Mouse (Mus musculus) neural tube, embryonic 13.5 days (tissue): ENCODE results near the gene Nyap2. TPM values are rescaled to one million over a fixed set of nuclear protein-coding genes. Genes with fewer than 3 reads are reported as not detected.
"Not testable (repeated sequence)": the region's sequence is repeated elsewhere in the genome, so short reads cannot be mapped to it uniquely, and the experiment has no call there.

Source experiments
- ATAC-seq: fragments of 200-750 bp; cut with Nextera tagmentation; 2 replicates; pipeline ENCODE4 v1.8.0; 2017; ENCODE audit warnings: low read depth, mild to moderate bottlenecking, moderate TSS enrichment, moderate library complexity
- H3K27ac ChIP-seq: fragments of 300-500 bp; sonication (generic); replicated peaks from 2 replicates; pipeline ENCODE4 v1.5.1; 2015; ENCODE audit warnings: moderate library complexity, mild to moderate bottlenecking, inconsistent platforms
- H3K27me3 ChIP-seq: fragments of 300-500 bp; sonication (generic); 2 replicates; pipeline ENCODE4 v1.6.1; 2015; ENCODE audit warnings: mild to moderate bottlenecking, inconsistent platforms
- H3K36me3 ChIP-seq: fragments of 300-500 bp; sonication (generic); 2 replicates; pipeline ENCODE4 v1.6.1; 2015; ENCODE audit warnings: mild to moderate bottlenecking, inconsistent platforms
- H3K4me1 ChIP-seq: fragments of 300-500 bp; sonication (generic); replicated peaks from 2 replicates; pipeline ENCODE4 v1.6.1; 2015; ENCODE audit warnings: inconsistent platforms
- H3K4me2 ChIP-seq: fragments of 300-500 bp; sonication (generic); 2 replicates; pipeline ENCODE4 v1.6.1; 2015; ENCODE audit warnings: inconsistent platforms, mild to moderate bottlenecking, moderate library complexity
- H3K4me3 ChIP-seq: fragments of 300-500 bp; sonication (generic); 2 replicates; pipeline ENCODE4 v1.5.1; 2015; ENCODE audit warnings: mild to moderate bottlenecking, inconsistent platforms
- H3K9ac ChIP-seq: fragments of 300-500 bp; sonication (generic); 2 replicates; pipeline ENCODE4 v1.6.1; 2015; ENCODE audit warnings: moderate library complexity, mild to moderate bottlenecking, inconsistent platforms
- H3K9me3 ChIP-seq: fragments of 300-500 bp; sonication (generic); 2 replicates; pipeline ENCODE4 v1.6.1; 2016; ENCODE audit warnings: inconsistent platforms
- WGBS: fragments of 180-500 bp; shearing (Covaris S2); methylation state at CpG from one replicate; pipeline ENCODE4 v1.1.7; 2015; 5-methylcytosine and 5-hydroxymethylcytosine counted together
- polyA plus RNA-seq: library from polyadenylated mRNA; unstranded; fragments of >200 nt; fragmentation: Nextera tagmentation; extraction: Ambion mirVana; gene quantifications from 2 replicates; pipeline ENCODE4 v1.2.1, GENCODE M21; 2015

The Nyap2 gene
- polyA plus RNA-seq, 1 experiment from 2014 or later: 21.4 TPM

DNA sequence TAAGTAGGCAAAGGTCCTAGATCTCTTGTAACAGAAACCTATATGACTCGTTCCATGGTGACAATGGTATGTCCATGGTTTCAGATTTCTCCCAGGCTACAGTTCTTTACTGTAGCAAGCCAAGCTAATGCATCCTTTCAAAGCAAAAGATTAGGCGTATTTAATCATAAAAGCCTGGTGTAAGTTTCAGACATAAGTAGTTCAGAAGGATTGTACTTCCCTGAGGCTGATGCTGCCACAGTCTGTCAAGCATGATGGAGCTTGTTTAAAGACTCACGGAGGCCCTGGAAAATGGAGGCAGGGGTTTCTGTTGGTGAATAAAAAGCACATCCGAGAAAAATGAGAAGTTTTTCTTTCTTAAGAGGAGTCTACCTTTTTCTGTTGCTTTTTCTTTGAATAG lies 134.7 kb downstream of the Nyap2 start:
- H3K36me3 ChIP-seq: no peaks in the 10 kb centered on the region
- H3K9ac ChIP-seq: no peak overlapping the region
- ATAC-seq: no peak
- 76% methylated on average over 4 of the region's 4 CpGs for WGBS
- H3K9me3 ChIP-seq: no peaks in the 10 kb centered on the region
- no peaks in the 10 kb centered on the region for H3K4me1 ChIP-seq
- no peak overlapping the region for H3K4me2 ChIP-seq
- no peak overlapping the region for H3K4me3 ChIP-seq
- H3K27ac ChIP-seq: no peak overlapping the region
- H3K27me3 ChIP-seq: no peaks in the 10 kb centered on the region

DNA sequence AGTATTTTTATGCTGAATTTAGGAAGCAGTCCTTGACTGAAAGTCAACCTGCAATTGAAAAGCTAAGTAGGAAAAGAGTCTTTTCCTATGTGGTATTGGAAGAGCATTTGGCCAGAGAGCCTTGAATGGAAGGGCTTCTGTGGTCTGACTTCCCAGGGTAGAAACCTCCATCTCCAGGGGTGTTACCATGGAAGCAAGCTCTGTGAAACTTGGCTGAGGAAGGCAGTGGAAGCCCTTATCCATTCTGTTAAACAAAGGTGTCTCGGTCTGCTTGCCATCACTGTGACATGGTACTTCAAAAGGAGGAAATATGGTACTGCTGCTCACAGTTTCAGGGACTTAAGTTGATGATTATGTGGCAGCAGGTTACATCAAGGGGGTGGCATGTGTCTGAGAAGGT lies 143.0 kb downstream of the Nyap2 start:
- Histone ChIP-seq H3K9me3 (no peaks in the 10 kb centered on the region), H3K4me1 (no peaks in the 10 kb centered on the region), H3K4me3 (no peak overlapping the region), H3K36me3 (no peaks in the 10 kb centered on the region), H3K4me2 (no peak overlapping the region), H3K9ac (no peak overlapping the region), H3K27ac (no peak overlapping the region), H3K27me3 (no peaks in the 10 kb centered on the region)
- no peak for ATAC-seq
- 52% methylated on average over 1 of the region's 1 CpGs for WGBS

DNA sequence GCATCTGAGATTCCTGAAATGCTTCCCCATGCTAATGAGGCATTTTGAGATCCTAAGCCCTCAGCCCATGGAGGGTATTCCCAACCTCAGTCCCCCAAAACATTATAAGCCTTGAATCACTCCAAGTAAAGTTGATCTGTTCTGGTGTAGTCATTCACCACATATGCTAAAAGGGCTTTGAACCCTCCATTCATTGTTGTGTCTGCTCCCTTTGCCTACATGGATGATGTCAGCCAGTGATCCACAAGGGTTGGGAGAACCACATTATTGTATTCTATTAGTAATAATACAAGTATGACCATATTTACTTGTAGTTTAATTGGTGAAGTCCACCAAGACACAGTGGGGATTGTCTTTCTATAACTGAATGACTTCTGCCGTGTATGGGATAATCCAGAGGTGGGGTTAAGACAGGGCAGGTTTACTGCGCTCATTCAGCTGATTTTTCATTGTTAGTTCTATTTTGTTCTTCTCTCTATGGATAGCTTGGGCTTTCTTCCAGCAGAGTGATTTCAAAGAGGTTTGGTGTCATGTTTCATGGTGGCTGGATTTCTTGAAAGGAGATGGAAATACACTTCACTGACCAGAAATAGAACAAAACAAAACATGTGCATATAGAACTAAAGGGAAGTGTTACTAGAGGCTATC lies 155.1 kb downstream of the Nyap2 start:
- Histone ChIP-seq H3K4me2 (no peak overlapping the region), H3K9me3 (no peaks in the 10 kb centered on the region), H3K36me3 (no peaks in the 10 kb centered on the region), H3K4me3 (no peak overlapping the region), H3K9ac (no peak overlapping the region), H3K4me1 (no peaks in the 10 kb centered on the region), H3K27me3 (no peaks in the 10 kb centered on the region), H3K27ac (no peak overlapping the region)
- no peak for ATAC-seq
- 7% methylated on average over 2 of the region's 2 CpGs for WGBS

DNA sequence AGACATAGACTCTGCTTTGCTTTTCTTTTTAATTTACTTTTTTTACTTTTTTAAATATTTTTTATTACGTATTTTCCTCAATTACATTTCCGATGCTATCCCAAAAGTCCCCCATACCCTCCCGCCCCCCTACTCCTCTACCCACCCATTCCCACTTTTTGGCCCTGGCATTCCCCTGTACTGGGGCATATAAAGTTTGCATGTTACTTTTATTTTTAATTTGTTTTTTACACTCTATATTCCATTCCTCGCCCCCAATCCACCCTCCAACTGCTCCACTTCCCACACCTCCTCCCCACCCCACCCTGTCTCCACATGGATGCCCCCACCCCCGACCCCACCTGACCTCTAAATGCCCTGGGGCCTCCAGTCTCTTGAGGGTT lies 155.6 kb downstream of the Nyap2 start:
- H3K27ac ChIP-seq, H3K4me1 ChIP-seq, H3K4me2 ChIP-seq, H3K4me3 ChIP-seq, H3K27me3 ChIP-seq, H3K9me3 ChIP-seq, H3K9ac ChIP-seq, ATAC-seq, H3K36me3 ChIP-seq: not testable (repeated sequence)
- WGBS: 73% methylated on average over 5 of the region's 5 CpGs

DNA sequence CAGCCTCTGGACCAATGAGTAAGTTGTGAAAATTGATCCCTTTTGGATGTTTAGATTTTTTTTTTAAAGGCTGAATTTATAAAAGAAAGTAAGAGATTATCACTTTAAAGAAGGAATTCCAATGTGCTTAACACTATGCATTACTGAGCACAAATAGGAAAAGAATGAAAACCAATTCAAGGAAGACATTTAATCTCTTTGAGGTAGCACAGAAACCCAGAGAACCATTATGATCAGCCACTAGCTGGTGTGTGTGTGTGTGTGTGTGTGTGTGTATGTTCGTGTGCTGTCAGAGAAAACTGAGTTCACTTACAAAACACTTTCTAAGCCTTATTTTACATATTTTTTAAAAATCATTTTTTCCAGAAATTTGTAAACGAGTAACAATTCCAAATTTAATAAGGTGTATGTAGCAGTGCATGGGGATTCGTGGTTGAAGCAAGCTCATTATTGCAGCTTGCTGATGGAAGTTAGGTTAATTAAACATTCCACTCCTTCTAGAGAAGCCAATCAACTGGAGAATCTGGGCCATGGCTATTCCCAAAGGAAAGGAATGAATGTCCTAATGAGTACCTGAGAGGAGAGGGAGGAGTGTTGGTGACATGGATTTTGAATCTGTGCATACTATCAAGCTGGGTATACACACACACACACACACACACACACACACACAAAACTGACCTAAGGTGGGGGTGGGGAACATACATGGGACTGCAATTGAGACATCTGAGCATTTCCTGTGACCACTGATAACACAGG lies 171.9 kb downstream of the Nyap2 start:
- WGBS: 69% methylated on average over 3 of the region's 3 CpGs
- no peaks in the 10 kb centered on the region for H3K27me3 ChIP-seq
- no peak overlapping the region for H3K27ac ChIP-seq
- no peak for ATAC-seq
- no peak overlapping the region for H3K4me3 ChIP-seq
- no peaks in the 10 kb centered on the region for H3K9me3 ChIP-seq
- H3K36me3 ChIP-seq: no peaks in the 10 kb centered on the region
- no peak overlapping the region for H3K9ac ChIP-seq
- H3K4me1 ChIP-seq: no peaks in the 10 kb centered on the region
- H3K4me2 ChIP-seq: no peak overlapping the region

DNA sequence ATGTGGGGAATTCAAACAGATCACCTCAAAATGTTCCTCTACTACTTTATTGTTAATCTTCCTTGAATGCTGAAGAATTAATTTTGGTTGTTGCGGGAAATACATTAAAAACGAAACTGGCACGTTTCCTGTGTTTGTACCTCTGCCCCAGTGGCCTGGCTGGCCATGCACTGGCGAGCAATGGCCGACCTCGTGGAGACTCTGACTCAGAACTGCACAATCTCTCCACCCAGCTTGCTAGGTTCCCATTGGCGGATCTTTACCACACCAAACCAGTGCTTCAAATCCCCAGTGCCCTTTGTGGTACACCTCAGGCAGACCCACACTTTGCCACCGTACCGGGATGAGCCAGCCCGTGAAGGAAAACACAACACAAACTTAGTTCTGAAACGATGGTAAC lies 173.3 kb downstream of the Nyap2 start:
- WGBS: 93% methylated on average over 11 of the region's 11 CpGs

DNA sequence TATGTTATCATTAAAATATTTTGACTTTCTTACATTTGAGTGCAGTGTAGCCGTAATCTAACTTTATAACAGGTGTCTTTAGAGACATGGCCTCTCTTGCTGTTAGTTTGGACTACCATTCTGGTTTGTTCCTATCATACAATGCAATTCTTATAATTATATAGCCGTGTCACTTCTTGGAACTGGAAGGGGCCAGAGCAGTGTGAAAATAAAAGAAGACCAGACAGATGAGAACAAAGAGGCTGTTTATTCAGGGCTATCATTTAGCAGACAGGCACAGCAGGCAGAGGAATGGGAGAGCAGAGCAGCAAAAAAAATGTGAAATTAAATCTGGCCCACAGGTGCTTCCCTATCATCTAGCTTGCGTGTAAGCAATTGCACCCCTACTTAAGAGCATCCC lies 189.7 kb downstream of the Nyap2 start:
- no peaks in the 10 kb centered on the region for H3K27me3 ChIP-seq
- H3K27ac ChIP-seq: no peak overlapping the region
- no peak overlapping the region for H3K4me3 ChIP-seq
- H3K9me3 ChIP-seq: no peaks in the 10 kb centered on the region
- H3K4me1 ChIP-seq: 0 out of 2 replicates have a peak, but pooled peaks cover 6% of the 10 kb centered on the region
- H3K9ac ChIP-seq: no peak overlapping the region
- 36% methylated on average over 3 of the region's 3 CpGs for WGBS
- H3K36me3 ChIP-seq: peaks cover 10% of the 10 kb centered on the region; the same call in 1 of the 2 replicates
- no peak overlapping the region for H3K4me2 ChIP-seq
- ATAC-seq: no peak

More for the DNA sequence above, 173.3 kb downstream of the Nyap2 start:
- no peak overlapping the region for H3K4me2 ChIP-seq
- H3K9me3 ChIP-seq: no peaks in the 10 kb centered on the region
- H3K4me1 ChIP-seq: peaks cover 7% of the 10 kb centered on the region; the same call in 1 of the 2 replicates
- no peak overlapping the region for H3K27ac ChIP-seq
- H3K27me3 ChIP-seq: no peaks in the 10 kb centered on the region
- no peak overlapping the region for H3K4me3 ChIP-seq
- no peak for ATAC-seq
- H3K36me3 ChIP-seq: no peaks in the 10 kb centered on the region
- no peak overlapping the region for H3K9ac ChIP-seq

DNA sequence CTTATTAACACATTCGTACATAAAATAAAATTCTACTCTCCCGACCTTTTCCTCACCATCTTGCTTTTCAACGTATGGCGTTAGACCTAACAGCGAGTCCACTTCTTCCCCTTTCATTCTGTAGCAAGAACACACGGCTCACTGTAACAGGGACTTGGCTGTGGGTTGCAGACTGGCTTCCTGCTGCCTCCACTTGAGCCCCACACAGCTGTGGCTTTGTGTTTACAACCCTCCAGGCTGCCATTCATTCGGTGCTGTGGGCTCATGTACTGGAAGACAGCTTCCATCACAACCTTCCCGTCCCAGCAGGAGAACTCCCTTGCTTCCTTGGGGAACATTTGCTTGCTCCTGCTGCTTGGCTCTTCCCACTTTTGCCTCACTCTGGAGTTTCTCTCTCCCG lies 204.2 kb downstream of the Nyap2 start:
- Histone ChIP-seq H3K4me3 (no peak overlapping the region), H3K9me3 (no peaks in the 10 kb centered on the region), H3K27me3 (no peaks in the 10 kb centered on the region), H3K27ac (0 out of 2 replicates have a peak overlapping the region, but pooled peaks have one; percentile 14), H3K36me3 (no peaks in the 10 kb centered on the region), H3K4me1 (peaks cover 4% of the 10 kb centered on the region), H3K4me2 (no peak overlapping the region), H3K9ac (no peak overlapping the region)
- ATAC-seq: no peak
- WGBS: 41% methylated on average over 9 of the region's 9 CpGs

DNA sequence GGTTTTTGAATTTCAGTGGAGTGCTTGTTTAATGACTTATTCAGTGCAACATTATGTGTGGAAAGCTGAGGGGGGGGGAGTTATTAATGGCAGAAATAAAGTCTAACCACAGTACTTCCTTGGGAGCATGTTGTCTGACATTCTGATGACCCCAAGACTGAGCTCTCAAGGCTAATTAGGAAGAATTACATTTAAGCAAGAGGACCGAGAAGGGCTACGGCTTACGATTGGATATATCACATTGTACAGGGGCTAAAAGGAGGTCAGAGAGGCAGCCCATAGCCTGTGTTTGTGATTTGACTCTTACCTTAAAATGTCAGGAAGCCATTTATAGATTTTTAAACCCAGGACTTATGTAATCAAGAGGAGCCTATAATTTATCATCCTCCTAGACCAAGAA lies 208.9 kb downstream of the Nyap2 start:
- Histone ChIP-seq H3K27ac (no peak overlapping the region), H3K4me2 (no peak overlapping the region), H3K27me3 (no peaks in the 10 kb centered on the region), H3K4me1 (peaks cover 4% of the 10 kb centered on the region), H3K9me3 (no peaks in the 10 kb centered on the region), H3K9ac (no peak overlapping the region), H3K36me3 (no peaks in the 10 kb centered on the region), H3K4me3 (no peak overlapping the region)
- WGBS: 48% methylated on average over 3 of the region's 3 CpGs
- no peak for ATAC-seq

DNA sequence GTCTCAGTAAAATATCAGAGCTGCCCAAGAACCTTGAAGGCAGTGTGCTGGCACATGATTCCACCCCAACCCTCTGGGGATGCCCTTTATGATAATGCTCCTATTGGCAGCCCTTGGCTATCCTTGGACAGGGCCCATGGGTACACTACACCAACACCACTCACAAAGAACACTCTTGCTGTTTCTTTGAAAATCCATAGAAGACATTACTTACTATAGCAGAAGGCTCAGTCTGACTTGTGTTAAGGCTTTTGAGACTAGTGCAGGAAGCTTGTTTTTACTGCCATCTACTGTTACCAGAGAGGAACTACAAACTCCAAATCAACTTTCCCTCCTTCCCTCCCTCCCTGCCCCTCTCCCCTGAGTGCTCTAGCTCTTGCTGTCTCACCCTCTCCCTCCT lies 210.3 kb downstream of the Nyap2 start:
- no peaks in the 10 kb centered on the region for H3K27me3 ChIP-seq
- H3K9ac ChIP-seq: no peak overlapping the region
- H3K27ac ChIP-seq: no peak overlapping the region
- H3K4me1 ChIP-seq: no peaks in the 10 kb centered on the region; the same call in 1 of the 2 replicates
- no peaks in the 10 kb centered on the region for H3K36me3 ChIP-seq
- H3K4me3 ChIP-seq: no peak overlapping the region
- H3K9me3 ChIP-seq: no peaks in the 10 kb centered on the region
- H3K4me2 ChIP-seq: no peak overlapping the region
- ATAC-seq: peak; percentile 92

DNA sequence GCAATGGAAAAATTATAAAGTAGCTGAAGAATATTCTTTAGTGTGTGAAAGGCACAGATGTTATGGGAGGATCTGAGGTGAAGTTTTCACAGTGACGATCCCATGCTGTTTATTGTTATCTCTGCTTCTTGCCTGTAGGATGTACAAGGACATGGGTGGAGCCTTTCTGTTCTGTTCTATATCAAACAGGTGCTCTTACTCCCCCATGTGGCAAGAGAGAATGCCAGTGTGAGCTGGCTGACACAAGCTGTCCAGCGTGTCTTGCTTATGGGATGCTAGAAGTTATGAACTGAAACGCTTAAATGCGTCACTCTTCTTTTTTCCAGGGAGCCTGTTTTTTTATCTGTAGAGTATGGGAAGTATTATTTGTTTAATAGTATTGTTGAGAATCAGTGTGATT lies 224.0 kb downstream of the Nyap2 start:
- peak; percentile 62 for ATAC-seq
- 61% methylated on average over 4 of the region's 4 CpGs for WGBS

DNA sequence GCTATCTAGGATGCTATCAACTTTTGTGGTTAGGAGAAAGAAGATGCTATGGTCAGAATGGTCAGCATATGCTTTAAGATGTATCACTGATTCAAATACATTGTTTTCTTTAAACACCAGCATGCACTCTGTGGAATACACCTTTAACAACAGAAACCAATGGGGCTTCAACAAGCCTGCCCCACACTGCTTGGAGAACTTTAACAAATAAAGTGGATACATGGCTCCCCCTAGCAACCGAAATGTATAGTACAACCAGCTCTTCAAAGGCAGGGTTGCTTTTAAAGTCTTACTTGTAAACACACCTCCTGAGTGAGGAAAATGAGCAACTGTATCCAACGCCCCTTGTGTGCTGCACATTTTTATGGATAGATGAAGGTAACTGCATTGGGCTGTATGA lies 224.9 kb downstream of the Nyap2 start:
- H3K9me3 ChIP-seq: no peaks in the 10 kb centered on the region
- no peaks in the 10 kb centered on the region for H3K36me3 ChIP-seq
- WGBS: 8% methylated on average over 2 of the region's 2 CpGs
- no peak overlapping the region for H3K4me2 ChIP-seq
- peak; percentile 70; the same call in 1 of the 2 replicates for ATAC-seq
- no peak overlapping the region for H3K27ac ChIP-seq
- H3K4me1 ChIP-seq: no peaks in the 10 kb centered on the region
- H3K27me3 ChIP-seq: no peaks in the 10 kb centered on the region
- H3K4me3 ChIP-seq: no peak overlapping the region
- H3K9ac ChIP-seq: no peak overlapping the region

More for the DNA sequence above, 224.0 kb downstream of the Nyap2 start:
- H3K36me3 ChIP-seq: no peaks in the 10 kb centered on the region
- no peak overlapping the region for H3K4me2 ChIP-seq
- no peaks in the 10 kb centered on the region for H3K27me3 ChIP-seq
- no peak overlapping the region for H3K27ac ChIP-seq
- no peaks in the 10 kb centered on the region for H3K9me3 ChIP-seq
- H3K9ac ChIP-seq: no peak overlapping the region
- no peak overlapping the region for H3K4me3 ChIP-seq
- H3K4me1 ChIP-seq: no peaks in the 10 kb centered on the region
